Mouse (Mus musculus) olfactory bulb, adult 2 months (tissue): Measurements from ENCODE around the gene Layn. TPM values are rescaled to one million over a fixed set of nuclear protein-coding genes. Genes with fewer than 3 reads are reported as not detected.

ENCODE experiments used
- H3K27ac ChIP-seq: fragments of 200-500 bp; 2 replicates; pipeline ENCODE4 v1.5.1; 2012; ENCODE audit warnings: low read depth, low read length; ENCODE audit not compliant: insufficient read depth
- H3K4me1 ChIP-seq: fragments of 200-500 bp; 2 replicates; pipeline ENCODE4 v1.6.1; 2012; ENCODE audit warnings: low read length; ENCODE audit not compliant: control insufficient read depth, insufficient read depth
- H3K4me3 ChIP-seq: fragments of 200-500 bp; 2 replicates; pipeline ENCODE4 v1.5.1; 2012; ENCODE audit warnings: mild to moderate bottlenecking, low read depth, low read length, moderate library complexity; ENCODE audit not compliant: insufficient read depth
- CTCF ChIP-seq: fragments of 200-500 bp; IDR thresholded peaks from 2 replicates; pipeline ENCODE4 v1.5.1; 2012; ENCODE audit warnings: low read depth, mild to moderate bottlenecking, low read length, moderate library complexity; ENCODE audit not compliant: insufficient read depth
- POLR2A ChIP-seq: fragments of 200-500 bp; IDR thresholded peaks from 2 replicates; pipeline ENCODE4 v1.6.1; 2012; ENCODE audit warnings: mild to moderate bottlenecking, low read depth, low read length, moderate library complexity; ENCODE audit not compliant: insufficient read depth
- WGBS: fragments of 180-500 bp; shearing (Covaris S2); methylation state at CpG from one replicate; pipeline ENCODE4 v1.1.7; 2018; 5-methylcytosine and 5-hydroxymethylcytosine counted together
- polyA plus RNA-seq: library from polyadenylated mRNA; stranded (reverse); fragments of >200 nt; gene quantifications from 2 replicates; pipeline ENCODE4 v1.2.4, GENCODE M21; 2012; ENCODE audit warnings: low replicate concordance; ENCODE audit not compliant: missing spikeins, insufficient read depth, insufficient read length

The Layn gene
- not detected in 2 replicates for polyA plus RNA-seq

DNA sequence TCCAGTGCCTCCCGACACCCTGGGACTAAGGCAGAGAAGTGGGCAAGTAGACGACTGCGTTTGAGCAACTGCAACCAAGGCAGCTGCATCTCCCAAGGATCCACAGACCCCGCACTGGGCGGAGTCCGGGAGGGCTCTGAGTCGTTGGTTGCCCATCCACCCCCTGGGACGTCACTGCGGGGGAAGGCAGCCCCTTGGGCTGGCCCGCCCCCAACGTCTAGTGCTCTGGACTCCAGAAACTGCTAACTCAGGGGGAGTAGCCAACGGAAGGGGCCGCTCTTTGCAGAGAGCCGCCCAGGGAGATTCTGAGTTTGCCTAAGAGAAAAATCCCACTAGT lies at the start of gene Layn:
Gene Layn (minus strand): TSS at position 116 of the 337 bp plus-strand sequence.
- H3K4me3 ChIP-seq: peak within 1 kb of the TSS; percentile 44
- TF ChIP-seq CTCF (no peak), POLR2A (no peak)
- 2% methylated on average over 14 of the region's 14 CpGs for WGBS
- H3K27ac ChIP-seq: no peak within 1 kb of the TSS
- H3K4me1 ChIP-seq: peaks cover 12% of the 10 kb centered on the region

DNA sequence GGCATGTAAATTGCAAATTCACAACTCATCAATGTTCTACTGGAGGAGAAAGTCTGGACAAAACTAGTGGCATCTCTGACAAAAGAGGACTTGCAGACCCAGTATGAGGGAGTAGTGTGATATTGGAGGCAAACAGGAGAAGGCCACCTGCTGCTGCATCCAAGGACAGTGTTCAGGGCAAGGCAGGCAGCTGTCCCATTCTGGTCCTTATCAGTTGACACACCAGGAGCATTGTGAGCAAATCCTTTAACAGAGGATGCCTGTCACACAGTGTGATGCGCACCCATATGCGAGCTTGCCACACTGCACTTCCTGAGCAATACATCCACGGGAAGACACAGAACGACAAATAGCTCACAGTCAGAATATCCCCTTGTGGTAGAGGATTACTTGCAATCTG lies 37.9 kb upstream of the Layn start:
- Histone ChIP-seq H3K4me1 (no peaks in the 10 kb centered on the region), H3K4me3 (no peak overlapping the region), H3K27ac (no peak overlapping the region)
- 88% methylated on average over 4 of the region's 4 CpGs for WGBS
- no peak for TF ChIP-seq POLR2A
- no peak for TF ChIP-seq CTCF

- H3K4me3 ChIP-seq: no peak overlapping the region
- H3K4me1 ChIP-seq: peaks cover 6% of the 10 kb centered on the region; the same call in 1 of the 2 replicates
- H3K27ac ChIP-seq: no peak overlapping the region
- TF ChIP-seq CTCF (no peak), POLR2A (no peak)
- WGBS: 95% methylated on average over 2 of the region's 2 CpGs
Measured at GRCm38 (mm10) chr9:51105751-51106150, 28.9 kb upstream of the Layn start.

DNA sequence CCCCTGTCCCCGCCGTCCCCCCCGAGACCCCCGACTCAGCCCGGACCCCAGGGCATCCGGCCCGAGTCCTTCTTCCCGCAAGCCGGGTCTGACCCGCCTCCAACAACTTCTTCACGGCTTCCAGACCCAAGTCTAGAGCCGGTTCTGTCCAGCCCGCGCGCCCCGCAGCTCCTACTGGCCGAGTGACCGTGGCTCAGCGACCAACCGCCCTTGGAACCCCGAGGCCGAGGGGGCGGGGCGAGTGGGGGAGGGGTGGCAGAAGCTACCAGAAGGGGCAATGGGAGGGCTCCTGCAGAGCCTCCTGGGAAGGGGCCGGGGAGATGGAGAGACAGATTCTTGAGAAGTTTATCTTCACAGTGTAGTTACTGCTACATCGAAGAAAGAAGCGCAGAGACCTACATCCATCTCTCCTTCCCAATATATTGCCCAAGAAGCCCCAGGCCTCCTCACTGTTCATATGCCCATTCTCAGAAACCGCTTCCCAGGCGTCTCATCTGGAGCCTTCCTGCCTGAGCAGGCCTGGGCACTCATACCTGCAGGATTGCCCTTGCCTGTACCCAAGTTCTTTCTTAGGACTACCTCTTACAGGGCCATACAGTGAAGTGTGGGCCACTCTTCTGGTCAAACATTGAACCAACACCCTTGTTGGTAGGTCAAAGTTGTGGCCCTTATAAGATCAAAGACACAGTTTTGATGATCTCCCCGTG lies 27.1 kb upstream of the Layn start:
- TF ChIP-seq POLR2A: no peak
- TF ChIP-seq CTCF: no peak
- Histone ChIP-seq H3K4me3 (peak overlapping the region; percentile 37), H3K4me1 (peaks cover 6% of the 10 kb centered on the region; the same call in 1 of the 2 replicates), H3K27ac (no peak overlapping the region)
- 19% methylated on average over 30 of the region's 30 CpGs for WGBS

DNA sequence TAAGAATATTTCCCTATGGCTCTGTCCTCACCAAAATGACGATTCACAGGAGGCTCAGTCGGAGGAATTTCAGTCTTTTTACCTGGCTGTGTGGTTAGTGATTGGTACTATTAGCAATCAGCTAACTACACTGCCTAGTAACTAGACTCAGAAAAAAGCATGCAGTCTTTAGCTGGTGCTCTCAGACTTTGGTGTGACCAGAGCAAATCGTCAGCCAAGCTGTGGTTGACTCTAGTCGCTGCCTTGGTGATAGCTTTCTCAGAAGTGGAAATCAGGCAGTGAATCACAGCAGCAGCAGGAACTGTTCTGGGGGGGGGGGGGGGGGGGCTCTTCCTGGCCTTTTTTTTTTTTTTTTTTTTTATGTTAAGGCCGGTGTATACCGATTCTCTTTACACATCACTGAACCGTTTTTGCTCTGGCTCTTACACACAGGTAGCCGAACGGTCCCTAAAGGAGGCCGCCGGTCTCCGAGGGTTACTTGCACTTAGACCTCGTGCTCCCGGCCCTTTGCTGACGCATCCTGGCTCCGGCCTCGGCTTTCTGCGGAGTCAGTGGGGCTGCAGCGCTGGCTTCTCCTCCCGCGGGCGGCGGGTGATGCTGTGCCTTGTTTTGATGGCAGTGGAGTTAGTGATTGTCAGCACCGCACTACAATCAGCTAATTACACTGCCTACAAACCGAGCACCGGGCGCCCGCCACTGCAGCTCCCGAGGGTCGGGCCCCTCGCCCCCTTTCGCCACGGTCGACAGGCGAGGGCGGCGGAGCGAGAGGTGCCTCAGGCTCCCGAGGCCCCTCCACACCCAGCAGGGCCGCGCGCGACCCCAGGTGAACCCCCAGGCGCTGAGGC lies 26.3 kb upstream of the Layn start:
- Histone ChIP-seq H3K4me3 (peak overlapping the region; percentile 37), H3K4me1 (peaks cover 6% of the 10 kb centered on the region; the same call in 1 of the 2 replicates), H3K27ac (no peak overlapping the region)
- 4% methylated on average over 44 of the region's 44 CpGs for WGBS
- TF ChIP-seq CTCF (no peak), POLR2A (no peak)

GRCm38 (mm10) chr9:51101756-51102425 lies 25.0 kb upstream of the Layn start, which contains the start of gene 4833427G06Rik:
4833427G06Rik (minus strand) TSS chr9:51102078.
- H3K27ac ChIP-seq: no peak within 1 kb of the TSS
- H3K4me1 ChIP-seq: peaks cover 6% of the 10 kb centered on the region; the same call in 1 of the 2 replicates
- TF ChIP-seq POLR2A (no peak), CTCF (no peak)
- no peak within 1 kb of the TSS for H3K4me3 ChIP-seq
- 28% methylated on average over 27 of the region's 27 CpGs for WGBS

GRCm38 (mm10) chr9:51096306-51096705 lies 19.4 kb upstream of the Layn start:
- Histone ChIP-seq H3K27ac (no peak overlapping the region), H3K4me1 (no peaks in the 10 kb centered on the region), H3K4me3 (no peak overlapping the region)
- TF ChIP-seq POLR2A: no peak
- no peak for TF ChIP-seq CTCF
- WGBS: 59% methylated on average over 2 of the region's 2 CpGs

DNA sequence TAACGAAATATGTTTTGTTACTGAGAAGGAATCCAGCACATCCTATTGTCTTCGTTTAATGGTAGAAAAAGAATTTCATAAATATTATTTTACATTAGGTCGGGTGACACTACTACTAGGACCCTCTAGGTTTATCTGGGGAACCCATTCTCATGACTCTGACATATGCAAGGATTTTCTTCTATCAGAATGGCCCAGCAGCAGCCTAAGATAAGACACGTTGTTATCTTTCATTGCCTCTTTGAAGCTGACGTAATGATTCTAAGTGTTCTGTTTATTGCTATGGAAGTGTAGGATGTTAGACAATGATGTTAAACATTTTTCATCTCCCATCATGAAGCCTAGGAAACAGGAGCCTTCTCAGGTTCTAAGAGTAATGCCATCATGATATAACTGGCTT lies 16.8 kb upstream of the Layn start:
- TF ChIP-seq CTCF (no peak), POLR2A (no peak)
- WGBS: 90% methylated on average over 5 of the region's 5 CpGs
- Histone ChIP-seq H3K27ac (no peak overlapping the region), H3K4me1 (no peaks in the 10 kb centered on the region), H3K4me3 (no peak overlapping the region)
